Mouse (Mus musculus) C2C12 (cell line): ENCODE data around the gene Ccdc50.

ENCODE experiments used
- CEBPB ChIP-seq: IDR thresholded peaks from one replicate; pipeline ENCODE4 v1.6.1; 2011; ENCODE audit warnings: low read depth, mild to moderate bottlenecking, control low read depth, moderate library complexity
- CTCF ChIP-seq: IDR thresholded peaks from one replicate; pipeline ENCODE4 v1.5.1; 2011; ENCODE audit not compliant: control insufficient read depth, insufficient read depth, insufficient read length
- MAX ChIP-seq: IDR thresholded peaks from one replicate; pipeline ENCODE4 v1.6.1; 2011; ENCODE audit warnings: mild to moderate bottlenecking, control low read depth
- MYOG ChIP-seq: IDR thresholded peaks from one replicate; pipeline ENCODE4 v1.6.1; 2011; ENCODE audit not compliant: control insufficient read depth, insufficient read length; ENCODE audit errors: extremely low read depth
- USF1 ChIP-seq: IDR thresholded peaks from one replicate; pipeline ENCODE4 v1.6.1; 2011; ENCODE audit warnings: low read depth, mild to moderate bottlenecking, control low read depth, moderate library complexity

DNA sequence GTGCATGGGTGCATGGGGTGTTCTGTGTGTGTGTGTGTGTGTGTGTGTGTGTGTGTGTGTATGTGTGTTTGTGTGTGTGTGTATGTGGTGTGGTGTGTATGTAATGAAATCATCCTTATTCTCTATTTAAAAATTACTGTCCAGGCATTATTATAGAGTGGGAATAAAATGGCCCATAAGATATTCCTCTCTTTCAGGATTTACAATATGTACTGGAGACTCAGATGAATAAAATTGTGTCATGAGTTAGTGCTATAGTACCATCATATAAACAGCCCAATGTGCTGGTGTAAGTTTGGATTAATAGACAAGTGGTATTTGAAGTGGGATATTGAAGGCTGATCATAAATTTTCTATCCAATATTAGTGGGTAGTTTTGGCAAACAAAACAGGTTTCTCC, 15.4 kb downstream of the Ccdc50 start:
- TF ChIP-seq MYOG (no peak), CTCF (no peak), MAX (no peak), USF1 (no peak), CEBPB (no peak)
